Comparison of ENCODE assay signal across 9 mouse cellular contexts in the genomic region with DNA sequence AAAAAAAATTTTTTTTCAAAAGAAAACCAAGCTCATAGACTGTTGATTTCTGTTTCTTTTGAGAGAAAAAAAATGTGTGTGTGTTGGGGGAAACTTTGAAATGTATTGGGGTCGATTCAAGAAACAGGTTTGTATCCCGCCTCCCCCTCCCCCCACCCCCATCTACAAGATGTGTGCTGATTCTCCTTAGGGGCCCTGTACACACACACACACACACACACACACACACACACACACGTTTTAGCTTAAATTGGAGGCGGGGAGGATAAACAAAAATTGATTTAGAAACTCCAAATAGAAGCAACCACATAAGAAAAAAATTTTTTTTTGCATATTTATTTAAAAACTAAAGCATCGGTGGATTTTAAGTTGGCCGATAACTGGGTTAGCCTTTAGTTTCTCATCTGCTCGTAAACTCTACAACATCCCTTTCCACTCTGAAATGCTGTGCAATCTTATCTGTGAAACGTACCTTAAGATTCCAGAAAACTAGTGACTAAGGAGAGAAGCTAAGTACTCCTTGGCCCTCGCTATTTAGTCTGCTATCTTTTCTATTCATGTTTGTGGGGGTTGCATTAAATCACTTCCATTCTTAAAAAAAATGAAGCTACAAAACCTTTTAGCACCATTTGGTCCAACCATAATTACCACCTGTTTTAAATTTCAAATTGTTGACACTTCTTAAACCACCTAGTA. TPM values are rescaled to one million over a fixed set of nuclear protein-coding genes. Genes with fewer than 3 reads are reported as not detected.
A peak's percentile ranks its signal among the peaks of the same experiment; 100 is the strongest.
DNase-seq lines count a peak whose midpoint lies in the region; ATAC-seq and TF ChIP-seq lines count a peak whose summit lies in the region.
"Had no signal": no experiment of that assay in that cellular context is flagged by ENCODE, and none has a peak within 500 bp of the region (broad histone marks: within the 10 kb centered on the region; RNA-seq: fewer than 3 reads in every experiment).

No protein-coding gene starts in this region.

- 16% methylated on average over 9 of the region's 9 CpGs for WGBS in forebrain, embryonic 15.5 days
- 31% methylated on average over 9 of the region's 9 CpGs for WGBS in liver, postnatal 0 days (ENCODE audit: insufficient replicate concordance)

- TF ChIP-seq EP300 in liver, postnatal 0 days (IDR thresholded peaks at IDR 0.05; ENCODE audit: low read depth) = no peak

- TF ChIP-seq CTCF in gastrocnemius, adult 2 months (IDR thresholded peaks at IDR 0.05) = no peak
- no peak for TF ChIP-seq CTCF in liver, postnatal 0 days (IDR thresholded peaks at IDR 0.05; ENCODE audit: low read depth)

- H3K27ac ChIP-seq in gastrocnemius, adult 2 months = peak overlapping the region; percentile 100
- peak overlapping the region; percentile 100 for H3K27ac ChIP-seq in forebrain, embryonic 15.5 days (replicated peaks)
- H3K27ac ChIP-seq in liver, postnatal 0 days (ENCODE audit: low read depth) = peak overlapping the region; percentile 100

- H3K4me1 ChIP-seq in forebrain, embryonic 15.5 days = peaks cover 41% of the 10 kb centered on the region
- peaks cover 19% of the 10 kb centered on the region for H3K4me1 ChIP-seq in liver, postnatal 0 days (ENCODE audit: insufficient read depth)

- no peaks in the 10 kb centered on the region for H3K27me3 ChIP-seq in forebrain, embryonic 15.5 days
- no peaks in the 10 kb centered on the region for H3K27me3 ChIP-seq in liver, postnatal 0 days (ENCODE audit: insufficient read depth, low read length)
- H3K27me3 ChIP-seq: Patski had no signal

- peak overlapping the region; percentile 92 for H3K4me3 ChIP-seq in gastrocnemius, adult 2 months
- peak overlapping the region; percentile 95 for H3K4me3 ChIP-seq in forebrain, embryonic 15.5 days
- H3K4me3 ChIP-seq in liver, postnatal 0 days (ENCODE audit: low read depth, low read length) = peak overlapping the region; percentile 91

- peak overlapping the region; percentile 59 for H3K4me2 ChIP-seq in forebrain, embryonic 15.5 days (replicated peaks)
- H3K4me2 ChIP-seq in liver, postnatal 0 days (ENCODE audit: low read depth, low read length) = peak overlapping the region; percentile 84

- peak overlapping the region; percentile 100 for H3K9ac ChIP-seq in forebrain, embryonic 15.5 days (replicated peaks)
- H3K9ac ChIP-seq in liver, postnatal 0 days (replicated peaks) = peak overlapping the region; percentile 100

- intact Hi-C loops in gastrocnemius, adult 2 months (cut with DNase I) = loop anchor here (1.0 to 5.0 kb wide), 2 partner anchors 32 to 77 kb away; partner anchors contain the start of gene Rpl7l1

- no peaks in the 10 kb centered on the region for H3K9me3 ChIP-seq in forebrain, embryonic 15.5 days
- no peaks in the 10 kb centered on the region for H3K9me3 ChIP-seq in liver, postnatal 0 days (ENCODE audit: low read length)

- no peak for DNase-seq in gastrocnemius, adult 2 months
- DNase-seq in gastrocnemius, postnatal 25 days = no peak
- peak; percentile 31 for DNase-seq in CD4-positive helper T cell, adult 2 months (ENCODE audit: low read depth, low spot score)
- DNase-seq in liver, postnatal 0 days = no peak
- no peak for DNase-seq in adrenal gland, postnatal 4 days (ENCODE audit: low spot score in 2 of 2)
- no peak for DNase-seq in cerebellum, postnatal 36 days

- ATAC-seq in forebrain, embryonic 15.5 days (replicated peaks) = no peak
- no peak for ATAC-seq in liver, postnatal 0 days
- ATAC-seq in cerebellum, adult (ENCODE audit: insufficient number of reproducible peaks, low FRiP score, low TSS enrichment) = no peak
- ATAC-seq: Patski had no signal

- peaks cover 3% of the 10 kb centered on the region; the same call in 1 of the 2 replicates for H3K36me3 ChIP-seq in forebrain, embryonic 15.5 days
- H3K36me3 ChIP-seq in liver, postnatal 0 days (replicated peaks; ENCODE audit: insufficient read depth, low read length) = no peaks in the 10 kb centered on the region

RNA-seq across cellular contexts. Expression of gene Bicral, which starts 0.6 kb away (rescaled TPM):
- 10 to 100 TPM; 11.9 to 13.4 TPM for total RNA-seq in gastrocnemius, adult 2 months (2021)
- 1 to 10 TPM; 7.5 to 9.2 TPM for total RNA-seq in gastrocnemius, postnatal 25 days (2021)
- 8.9 and 9.2 TPM in 2 replicates for polyA plus RNA-seq in forebrain, embryonic 15.5 days (2015; fragmentation: Nextera tagmentation; extraction: Ambion mirVana)
- polyA plus RNA-seq in liver, postnatal 0 days (2015; fragmentation: Nextera tagmentation; extraction: Ambion mirVana) = 1.8 and 1.9 TPM in 2 replicates
- 10 to 100 TPM; 21.6 to 24.8 TPM for total RNA-seq in adrenal gland, postnatal 4 days (2021)

RNA-seq across cellular contexts. Expression of gene Tbcc, which starts 31.6 kb away (rescaled TPM):
- 1 to 10 TPM; 6.0 to 8.2 TPM for total RNA-seq in gastrocnemius, adult 2 months (2021)
- 1 to 10 TPM; 7.1 to 8.5 TPM for total RNA-seq in gastrocnemius, postnatal 25 days (2021)
- 65.9 and 68.6 TPM in 2 replicates for polyA plus RNA-seq in forebrain, embryonic 15.5 days (2015; fragmentation: Nextera tagmentation; extraction: Ambion mirVana)
- 24.1 and 30.1 TPM in 2 replicates for polyA plus RNA-seq in liver, postnatal 0 days (2015; fragmentation: Nextera tagmentation; extraction: Ambion mirVana)
- 10 to 100 TPM; 26.1 to 27.4 TPM for total RNA-seq in adrenal gland, postnatal 4 days (2021)

RNA-seq across cellular contexts. Expression of gene Prph2, which starts 51.4 kb away (rescaled TPM):
- total RNA-seq in gastrocnemius, adult 2 months (2021) = not detected
- total RNA-seq in gastrocnemius, postnatal 25 days (2021) = not detected
- polyA plus RNA-seq in forebrain, embryonic 15.5 days (2015; fragmentation: Nextera tagmentation; extraction: Ambion mirVana) = not detected in 2 replicates
- polyA plus RNA-seq in liver, postnatal 0 days (2015; fragmentation: Nextera tagmentation; extraction: Ambion mirVana) = not detected in 2 replicates
- total RNA-seq in adrenal gland, postnatal 4 days (2021) = not detected
- polyA plus RNA-seq: Patski had no signal
